In the genomic region with DNA sequence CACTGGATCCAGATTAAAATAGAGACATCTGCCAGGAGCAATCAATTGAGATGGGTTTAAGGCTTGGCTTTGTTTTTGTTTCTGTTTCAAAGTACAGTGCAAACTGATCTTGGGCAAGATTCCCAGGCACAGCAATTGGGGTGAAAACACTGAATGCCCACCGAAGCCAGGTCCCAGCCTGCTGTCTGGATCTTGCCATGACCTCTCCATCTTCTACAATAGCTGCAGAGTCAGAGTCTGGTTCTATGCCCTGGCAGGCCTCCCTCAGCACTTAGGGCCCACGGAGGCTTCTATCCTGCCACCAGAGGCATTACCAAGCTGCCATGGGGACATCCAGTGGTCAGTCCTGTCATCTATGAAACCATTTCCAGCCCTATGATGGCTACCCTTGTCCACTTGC, we compare ENCODE assay signal across 12 mouse cellular contexts.
DNase-seq lines count a peak whose midpoint lies in the region.
"Had no signal": no experiment of that assay in that cellular context is flagged by ENCODE, and none has a peak within 500 bp of the region (broad histone marks: within the 10 kb centered on the region; RNA-seq: fewer than 3 reads in every experiment).

No protein-coding gene starts in this region.

- H3K27ac ChIP-seq in heart, embryonic 10.5 days = no peak overlapping the region
- H3K27ac ChIP-seq: liver, embryonic 15.5 days had no signal

- H3K27me3 ChIP-seq in heart, embryonic 10.5 days (ENCODE audit: insufficient read depth, poor library complexity, severe bottlenecking) = no peaks in the 10 kb centered on the region
- H3K27me3 ChIP-seq: liver, embryonic 15.5 days had no signal

- intact Hi-C loops in heart, postnatal 25 days (cut with DNase I) = no loop called here

- no peak overlapping the region for H3K4me3 ChIP-seq in heart, embryonic 10.5 days
- H3K4me3 ChIP-seq: liver, embryonic 15.5 days had no signal

- H3K4me1 ChIP-seq in heart, embryonic 10.5 days = 0 out of 2 replicates have a peak, but pooled peaks cover 3% of the 10 kb centered on the region
- H3K4me1 ChIP-seq: liver, embryonic 15.5 days had no signal

- no peaks in the 10 kb centered on the region for H3K9me3 ChIP-seq in heart, embryonic 10.5 days
- H3K9me3 ChIP-seq: liver, embryonic 15.5 days had no signal

- no peaks in the 10 kb centered on the region for H3K36me3 ChIP-seq in heart, embryonic 10.5 days
- H3K36me3 ChIP-seq: liver, embryonic 15.5 days had no signal

- peak; percentile 18 to 20 for DNase-seq in cerebellum, postnatal 14 days
- no peak for DNase-seq in cerebellum, adult 11 months
- DNase-seq in heart, embryonic 10.5 days (ENCODE audit: low spot score) = peak; percentile 57
- no peak for DNase-seq in heart, postnatal 25 days (ENCODE audit: low spot score)
- DNase-seq in left cerebral cortex, adult 11 months (ENCODE audit: low spot score) = peak; percentile 2
- DNase-seq in left cerebral cortex, adult 18-20 months (ENCODE audit: low spot score in 2 of 2) = no peak
- DNase-seq in Muller cell, postnatal 12 days (ENCODE audit: inconsistent ontology term) = peak; percentile 61
- DNase-seq in ovary, postnatal 36 days (ENCODE audit: low spot score) = no peak
- DNase-seq: heart, adult 18-20 months; heart, postnatal 36 days; kidney, adult 11 months had no signal

- 79% methylated on average over 2 of the region's 2 CpGs for WGBS in heart, embryonic 10.5 days

Comparison
In these comparisons a context has a peak if more than half of its experiments do, and no peak if none do; other contexts are left out.
1. DNase-seq: peak in cerebellum, postnatal 14 days (2 of 2), heart, embryonic 10.5 days (single experiment), left cerebral cortex, adult 11 months (single experiment) and Muller cell, postnatal 12 days (single experiment); none in cerebellum, adult 11 months (single experiment), heart, postnatal 25 days (single experiment), left cerebral cortex, adult 18-20 months (0 of 2) and ovary, postnatal 36 days (single experiment).